Mouse (Mus musculus) lung, embryonic 14.5 days (tissue): Measurements from ENCODE around the gene Tbc1d14. TPM values are rescaled to one million over a fixed set of nuclear protein-coding genes. Genes with fewer than 3 reads are reported as not detected.

Source experiments
- ATAC-seq: fragments of 200-750 bp; cut with Nextera tagmentation; 2 replicates; pipeline ENCODE4 v1.8.0; 2017; ENCODE audit warnings: mild to moderate bottlenecking, moderate TSS enrichment, moderate library complexity; ENCODE audit not compliant: insufficient read depth
- DNase-seq: peaks from one replicate; pipeline ENCODE4 v3.0.0-alpha.2; 2015
- H3K27ac ChIP-seq: fragments of 300-500 bp; sonication (generic); 2 replicates; pipeline ENCODE4 v1.5.1; 2014; ENCODE audit warnings: low read depth, mild to moderate bottlenecking, moderate library complexity
- H3K27me3 ChIP-seq: fragments of 300-500 bp; sonication (generic); 2 replicates; pipeline ENCODE4 v1.6.1; 2014; ENCODE audit warnings: low read length, control low read depth; ENCODE audit not compliant: insufficient read depth
- H3K36me3 ChIP-seq: fragments of 300-500 bp; sonication (generic); 2 replicates; pipeline ENCODE4 v1.6.1; 2014; ENCODE audit warnings: control low read depth; ENCODE audit not compliant: insufficient read depth
- H3K4me1 ChIP-seq: fragments of 300-500 bp; sonication (generic); 2 replicates; pipeline ENCODE4 v1.6.1; 2014; ENCODE audit warnings: antibody characterized with exemption, control low read depth; ENCODE audit not compliant: insufficient read depth
- H3K4me2 ChIP-seq: fragments of 300-500 bp; sonication (generic); 2 replicates; pipeline ENCODE4 v1.6.1; 2014; ENCODE audit warnings: mild to moderate bottlenecking
- H3K4me3 ChIP-seq: fragments of 300-500 bp; sonication (generic); 2 replicates; pipeline ENCODE4 v1.5.1; 2014; ENCODE audit warnings: low read depth, low read length
- H3K9ac ChIP-seq: fragments of 300-500 bp; sonication (generic); 2 replicates; pipeline ENCODE4 v1.6.1; 2014
- H3K9me3 ChIP-seq: fragments of 300-500 bp; sonication (generic); 2 replicates; pipeline ENCODE4 v1.6.1; 2016; ENCODE audit warnings: low read depth, low read length, control low read depth
- CTCF ChIP-seq: IDR thresholded peaks from 2 replicates; pipeline ENCODE4 v1.5.1; 2016; ENCODE audit warnings: antibody characterized with exemption, low read depth
- WGBS: fragments of 180-500 bp; shearing (Covaris S2); extraction: QIAGEN DNeasy Blood & Tissue Kit; methylation state at CpG from one replicate; pipeline ENCODE4 v1.1.7; 2014; 5-methylcytosine and 5-hydroxymethylcytosine counted together
- polyA plus RNA-seq: library from polyadenylated mRNA; unstranded; fragments of >200 nt; fragmentation: Nextera tagmentation; extraction: Ambion mirVana; gene quantifications from 2 replicates; pipeline ENCODE4 v1.2.1, GENCODE M21; 2014

The Tbc1d14 gene
- polyA plus RNA-seq, 1 experiment from 2014 or later: 31.3 TPM

DNA sequence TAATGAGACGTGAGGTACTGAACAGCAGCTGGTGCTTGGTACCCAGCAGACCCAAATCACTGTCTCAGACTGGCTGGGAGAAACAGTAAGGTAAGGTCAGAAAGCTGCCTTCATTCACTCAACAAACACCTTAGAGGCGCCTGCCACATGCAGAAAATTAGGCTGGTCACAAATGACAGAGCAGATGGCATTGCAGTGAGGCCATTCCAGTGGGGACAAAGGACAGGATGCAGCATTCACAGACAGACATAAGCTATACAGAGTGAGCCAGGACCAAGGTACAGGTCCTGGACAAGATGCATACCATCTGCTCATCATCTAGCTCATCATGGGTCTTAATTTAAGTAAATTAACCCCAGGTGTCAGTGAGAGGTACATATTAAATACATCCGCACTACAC is 75.5 kb downstream of the Tbc1d14 start:
- DNase-seq (no peak), ATAC-seq (no peak)
- 89% methylated on average over 3 of the region's 3 CpGs for WGBS
- H3K9me3 ChIP-seq: no peaks in the 10 kb centered on the region
- no peak overlapping the region for H3K27ac ChIP-seq
- H3K27me3 ChIP-seq: no peaks in the 10 kb centered on the region
- H3K36me3 ChIP-seq: peaks cover 68% of the 10 kb centered on the region
- TF ChIP-seq CTCF: no peak
- no peak overlapping the region for H3K4me3 ChIP-seq
- H3K9ac ChIP-seq: no peak overlapping the region
- H3K4me1 ChIP-seq: no peaks in the 10 kb centered on the region
- no peak overlapping the region for H3K4me2 ChIP-seq

DNA sequence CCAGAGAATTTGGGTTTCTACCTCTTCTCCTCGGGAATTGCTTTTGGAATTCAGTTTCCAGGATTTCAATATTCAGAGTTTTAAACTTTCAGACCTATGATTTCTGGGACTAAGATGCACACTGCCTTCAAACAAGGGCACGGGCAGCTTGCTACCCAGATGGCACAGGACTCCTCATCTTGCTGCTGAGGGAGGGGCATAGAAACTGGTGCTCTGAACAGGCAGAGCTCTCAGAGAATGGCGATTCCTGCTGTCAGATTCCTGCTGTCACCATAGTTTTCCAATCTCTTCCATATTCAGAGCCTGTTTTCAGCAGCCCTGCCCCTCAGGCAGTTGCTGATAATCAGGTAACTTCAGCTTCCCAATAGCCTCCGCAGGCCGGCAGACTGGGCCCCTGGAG is 77.5 kb downstream of the Tbc1d14 start:
- Histone ChIP-seq H3K9ac (no peak overlapping the region), H3K27me3 (no peaks in the 10 kb centered on the region), H3K27ac (no peak overlapping the region), H3K36me3 (peaks cover 72% of the 10 kb centered on the region), H3K9me3 (no peaks in the 10 kb centered on the region), H3K4me1 (no peaks in the 10 kb centered on the region), H3K4me3 (no peak overlapping the region), H3K4me2 (no peak overlapping the region)
- 82% methylated on average over 5 of the region's 5 CpGs for WGBS
- no peak for TF ChIP-seq CTCF
- ATAC-seq (no peak), DNase-seq (no peak)

DNA sequence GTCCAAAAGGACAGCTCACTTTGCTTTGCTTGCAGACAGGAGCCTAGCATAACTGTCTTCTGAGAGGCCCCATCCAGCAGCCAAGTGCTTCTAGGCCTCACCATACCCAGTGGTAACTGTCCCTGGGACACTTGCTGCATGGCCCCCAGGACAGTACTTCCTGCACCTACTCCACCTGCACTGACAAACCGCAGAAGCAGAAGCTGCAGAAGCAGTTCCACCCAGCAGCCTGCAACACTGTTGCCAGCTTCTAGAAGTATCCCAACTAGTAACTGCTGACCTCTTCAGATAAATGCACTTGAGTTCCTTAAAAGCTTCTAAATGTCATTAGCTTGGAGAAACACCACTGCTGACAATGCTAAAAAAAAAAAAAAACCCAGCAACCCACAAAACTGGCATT is 78.0 kb downstream of the Tbc1d14 start:
- no peaks in the 10 kb centered on the region for H3K9me3 ChIP-seq
- 92% methylated on average over 1 of the region's 1 CpGs for WGBS
- peaks cover 71% of the 10 kb centered on the region for H3K36me3 ChIP-seq
- no peak overlapping the region for H3K27ac ChIP-seq
- TF ChIP-seq CTCF: no peak
- H3K4me3 ChIP-seq: no peak overlapping the region
- ATAC-seq (no peak), DNase-seq (no peak)
- H3K4me1 ChIP-seq: no peaks in the 10 kb centered on the region
- no peak overlapping the region for H3K9ac ChIP-seq
- no peak overlapping the region for H3K4me2 ChIP-seq
- H3K27me3 ChIP-seq: no peaks in the 10 kb centered on the region

DNA sequence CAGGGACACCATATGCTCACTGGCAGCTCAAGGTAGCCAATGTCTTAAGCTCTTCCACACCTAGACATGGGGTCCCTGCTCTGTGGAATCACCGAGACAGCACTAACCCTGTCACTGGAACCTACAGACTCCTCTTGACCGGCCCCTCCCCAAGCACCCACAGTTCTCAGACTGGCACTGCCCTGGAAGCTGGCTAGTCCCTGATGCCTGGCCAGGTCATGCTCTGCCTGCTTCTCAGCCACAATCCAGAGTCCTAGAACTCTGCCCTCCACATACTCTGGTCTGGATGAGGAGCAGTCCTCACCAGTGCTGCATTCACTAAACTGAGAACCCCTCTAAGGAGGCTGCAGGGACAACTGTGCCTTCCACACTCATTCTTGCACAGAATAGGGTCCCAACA is 82.1 kb downstream of the Tbc1d14 start:
- Histone ChIP-seq H3K4me2 (no peak overlapping the region), H3K27ac (no peak overlapping the region), H3K9ac (no peak overlapping the region), H3K4me3 (no peak overlapping the region), H3K27me3 (no peaks in the 10 kb centered on the region), H3K9me3 (no peaks in the 10 kb centered on the region), H3K36me3 (peaks cover 65% of the 10 kb centered on the region), H3K4me1 (no peaks in the 10 kb centered on the region)
- 89% methylated on average over 2 of the region's 2 CpGs for whole genome bisulfite sequencing
- DNase-seq (no peak), ATAC-seq (no peak)
- no peak for TF ChIP-seq CTCF

DNA sequence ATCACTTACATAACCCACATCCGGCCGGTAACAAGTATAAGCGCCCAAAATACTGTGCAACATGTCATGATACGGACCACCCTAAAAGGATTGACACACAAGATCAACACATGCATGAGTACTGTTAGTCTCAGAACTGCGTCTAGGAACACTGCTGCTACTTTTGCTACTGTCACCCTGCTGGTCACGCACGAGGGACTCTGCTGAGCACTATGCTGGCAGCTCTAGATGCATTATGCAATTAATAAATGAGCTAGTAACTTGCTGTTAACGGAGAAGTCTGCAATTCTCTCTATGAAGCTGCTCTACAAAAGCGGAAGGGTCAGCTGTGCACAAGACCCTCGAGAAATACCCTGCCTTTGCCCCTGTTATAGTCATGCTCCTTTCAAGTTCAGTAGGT is 84.7 kb downstream of the Tbc1d14 start:
- TF ChIP-seq CTCF: no peak
- Histone ChIP-seq H3K4me1 (no peaks in the 10 kb centered on the region), H3K27me3 (no peaks in the 10 kb centered on the region), H3K4me2 (no peak overlapping the region), H3K9ac (no peak overlapping the region), H3K4me3 (no peak overlapping the region), H3K36me3 (peaks cover 74% of the 10 kb centered on the region), H3K9me3 (no peaks in the 10 kb centered on the region), H3K27ac (no peak overlapping the region)
- ATAC-seq: no peak
- WGBS: 90% methylated on average over 10 of the region's 10 CpGs
- DNase-seq: no peak

DNA sequence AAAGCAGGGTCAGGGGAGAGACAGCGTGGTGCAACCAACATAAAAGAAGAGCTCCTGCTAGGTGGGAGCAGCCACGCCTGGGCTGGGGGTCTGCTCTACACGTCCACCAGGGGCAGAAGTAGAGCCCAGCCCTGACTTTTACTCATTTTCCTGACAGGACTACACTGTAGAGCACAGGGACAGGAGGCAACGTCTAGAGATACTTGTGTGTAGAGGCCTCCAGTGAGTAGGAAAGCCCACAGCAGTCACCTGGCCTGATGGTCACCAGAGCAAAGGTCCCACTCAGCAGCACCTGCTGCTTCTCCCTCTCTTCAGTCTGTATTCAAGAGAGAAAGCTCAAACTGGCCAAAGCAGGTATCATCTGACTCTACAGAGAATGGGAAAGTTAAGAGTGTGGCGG is 87.4 kb downstream of the Tbc1d14 start:
- WGBS: 72% methylated on average over 5 of the region's 5 CpGs
- peaks cover 79% of the 10 kb centered on the region for H3K36me3 ChIP-seq
- no peak overlapping the region for H3K9ac ChIP-seq
- no peak overlapping the region for H3K27ac ChIP-seq
- H3K27me3 ChIP-seq: no peaks in the 10 kb centered on the region
- ATAC-seq: no peak
- H3K4me1 ChIP-seq: no peaks in the 10 kb centered on the region
- H3K4me2 ChIP-seq: no peak overlapping the region
- no peaks in the 10 kb centered on the region for H3K9me3 ChIP-seq
- H3K4me3 ChIP-seq: no peak overlapping the region
- TF ChIP-seq CTCF: no peak
- DNase-seq: no peak

DNA sequence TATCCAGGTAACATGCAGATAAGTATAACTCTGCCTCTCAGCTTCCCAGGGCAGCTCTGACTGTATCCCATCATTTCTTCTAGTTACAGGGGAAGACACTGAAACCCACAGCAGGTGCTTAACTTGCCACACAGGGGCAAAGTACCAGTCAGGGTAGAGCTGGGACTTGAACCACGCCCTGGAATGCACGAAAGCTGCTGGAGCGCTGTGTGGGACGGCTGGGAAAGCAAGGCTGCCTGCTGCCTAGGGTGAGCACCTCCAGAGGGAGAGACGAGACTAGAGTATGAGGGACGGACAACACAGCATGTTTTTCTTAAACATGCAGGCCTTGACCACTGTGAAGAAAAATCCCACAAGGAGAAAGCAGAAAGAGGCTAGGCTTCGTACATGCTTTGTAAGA is 87.8 kb downstream of the Tbc1d14 start:
- no peak for ATAC-seq
- DNase-seq: no peak
- no peak overlapping the region for H3K27ac ChIP-seq
- H3K9me3 ChIP-seq: no peaks in the 10 kb centered on the region
- no peak overlapping the region for H3K4me3 ChIP-seq
- no peaks in the 10 kb centered on the region for H3K27me3 ChIP-seq
- 86% methylated on average over 7 of the region's 7 CpGs for WGBS
- no peaks in the 10 kb centered on the region for H3K4me1 ChIP-seq
- no peak overlapping the region for H3K4me2 ChIP-seq
- H3K36me3 ChIP-seq: peaks cover 79% of the 10 kb centered on the region
- H3K9ac ChIP-seq: no peak overlapping the region
- no peak for TF ChIP-seq CTCF

DNA sequence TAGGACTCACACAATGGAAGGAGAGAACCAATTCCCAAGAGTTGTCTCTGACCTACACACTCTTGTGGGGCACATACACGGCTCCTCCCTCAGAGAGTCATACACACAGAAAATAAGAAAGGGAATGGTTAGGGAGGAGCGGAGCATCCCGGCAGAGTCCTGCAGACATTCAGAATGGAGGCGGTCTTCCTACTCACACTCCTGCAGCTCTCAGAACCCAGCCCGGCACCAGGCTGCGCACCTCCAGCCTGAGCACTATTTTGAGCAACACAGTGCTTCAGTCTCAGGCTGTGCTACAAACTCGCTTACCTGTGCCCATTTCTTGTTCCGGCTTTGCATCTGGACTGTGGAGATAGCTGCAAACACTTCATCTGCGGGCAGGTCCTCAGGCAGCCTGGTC is 98.4 kb downstream of the Tbc1d14 start:
- H3K9me3 ChIP-seq: no peaks in the 10 kb centered on the region
- H3K36me3 ChIP-seq: peaks cover 54% of the 10 kb centered on the region
- WGBS: 95% methylated on average over 9 of the region's 9 CpGs

More for the DNA sequence above, 98.4 kb downstream of the Tbc1d14 start:
- Histone ChIP-seq H3K9ac (no peak overlapping the region), H3K4me3 (no peak overlapping the region), H3K27me3 (no peaks in the 10 kb centered on the region), H3K4me1 (no peaks in the 10 kb centered on the region), H3K27ac (no peak overlapping the region), H3K4me2 (no peak overlapping the region)
- DNase-seq: no peak
- ATAC-seq: no peak
- TF ChIP-seq CTCF: no peak
